ENCODE assay signal across 9 mouse cellular contexts in genomic region chr17:83969407-83969826, GRCm38 (mm10).
DNase-seq lines count a peak whose midpoint lies in the region; ATAC-seq and TF ChIP-seq lines count a peak whose summit lies in the region.
"Had no signal": no experiment of that assay in that cellular context is flagged by ENCODE, and none has a peak within 500 bp of the region (broad histone marks: within the 10 kb centered on the region; RNA-seq: fewer than 3 reads in every experiment).

No protein-coding gene starts in this region.

- no peak overlapping the region for H3K4me3 ChIP-seq in heart, embryonic 15.5 days
- no peak overlapping the region for H3K4me3 ChIP-seq in heart, embryonic 11.5 days (ENCODE audit: low read depth, low read length)
- H3K4me3 ChIP-seq in embryonic facial prominence, embryonic 15.5 days (replicated peaks) = no peak overlapping the region
- no peak overlapping the region for H3K4me3 ChIP-seq in liver, postnatal 0 days (ENCODE audit: low read depth, low read length)
- H3K4me3 ChIP-seq: myocyte had no signal

- TF ChIP-seq EP300 in liver, postnatal 0 days (IDR thresholded peaks at IDR 0.05; ENCODE audit: low read depth) = peak; percentile 12

- 60% methylated on average over 7 of the region's 7 CpGs for whole genome bisulfite sequencing in heart, embryonic 15.5 days
- 58% methylated on average over 7 of the region's 7 CpGs for WGBS in heart, embryonic 11.5 days (ENCODE audit: insufficient replicate concordance)
- 38% methylated on average over 7 of the region's 7 CpGs for WGBS in embryonic facial prominence, embryonic 15.5 days
- 49% methylated on average over 7 of the region's 7 CpGs for WGBS in liver, postnatal 0 days (ENCODE audit: insufficient replicate concordance)

- TF ChIP-seq CTCF in liver, postnatal 0 days (IDR thresholded peaks at IDR 0.05; ENCODE audit: low read depth) = no peak

- H3K9me3 ChIP-seq in heart, embryonic 15.5 days (replicated peaks) = 0 out of 2 replicates have a peak, but pooled peaks cover 2% of the 10 kb centered on the region
- no peaks in the 10 kb centered on the region for H3K9me3 ChIP-seq in heart, embryonic 11.5 days (replicated peaks; ENCODE audit: control insufficient read depth, low read length)
- no peaks in the 10 kb centered on the region for H3K9me3 ChIP-seq in embryonic facial prominence, embryonic 15.5 days (replicated peaks)
- H3K9me3 ChIP-seq in liver, postnatal 0 days (ENCODE audit: low read length) = no peaks in the 10 kb centered on the region

- peak; percentile 89 for DNase-seq in cerebellum, adult 11-12 months
- DNase-seq in liver, postnatal 0 days = no peak
- no peak for DNase-seq in thymus, postnatal 25 days
- DNase-seq in left cerebral cortex, adult 18-20 months (ENCODE audit: low spot score in 2 of 2) = no peak
- no peak for DNase-seq in spleen, postnatal 4 days (ENCODE audit: low spot score in 2 of 2)

- no peak for ATAC-seq in heart, embryonic 15.5 days (replicated peaks; ENCODE audit: insufficient number of reproducible peaks, insufficient read depth, low FRiP score, low read depth)
- ATAC-seq in heart, embryonic 11.5 days (replicated peaks; ENCODE audit: insufficient number of reproducible peaks, low FRiP score, low TSS enrichment) = no peak
- ATAC-seq in embryonic facial prominence, embryonic 15.5 days (ENCODE audit: insufficient number of reproducible peaks, low FRiP score, low TSS enrichment, low read depth) = no peak
- ATAC-seq in liver, postnatal 0 days = peak; percentile 19; the same call in 1 of the 2 replicates

- no peak overlapping the region for H3K4me2 ChIP-seq in heart, embryonic 15.5 days
- H3K4me2 ChIP-seq in heart, embryonic 11.5 days = no peak overlapping the region
- no peak overlapping the region for H3K4me2 ChIP-seq in embryonic facial prominence, embryonic 15.5 days (replicated peaks)
- no peak overlapping the region for H3K4me2 ChIP-seq in liver, postnatal 0 days (ENCODE audit: low read depth, low read length)

- H3K27ac ChIP-seq in heart, embryonic 15.5 days = peak overlapping the region; percentile 60
- no peak overlapping the region for H3K27ac ChIP-seq in heart, embryonic 11.5 days (ENCODE audit: low read depth, low read length)
- H3K27ac ChIP-seq in embryonic facial prominence, embryonic 15.5 days (replicated peaks) = peak overlapping the region; percentile 69; the same call in 1 of the 2 replicates
- H3K27ac ChIP-seq in liver, postnatal 0 days (ENCODE audit: low read depth) = peak overlapping the region; percentile 44; the same call in 1 of the 2 replicates

- H3K4me1 ChIP-seq in heart, embryonic 15.5 days (replicated peaks) = peaks cover 14% of the 10 kb centered on the region
- peaks cover 12% of the 10 kb centered on the region for H3K4me1 ChIP-seq in heart, embryonic 11.5 days (ENCODE audit: control insufficient read depth, insufficient read depth, low read length)
- H3K4me1 ChIP-seq in embryonic facial prominence, embryonic 15.5 days = peaks cover 26% of the 10 kb centered on the region
- H3K4me1 ChIP-seq in liver, postnatal 0 days (ENCODE audit: insufficient read depth) = no peaks in the 10 kb centered on the region; the same call in 1 of the 2 replicates

- H3K9ac ChIP-seq in heart, embryonic 15.5 days = no peak overlapping the region
- H3K9ac ChIP-seq in heart, embryonic 11.5 days (ENCODE audit: low read depth, low read length) = no peak overlapping the region
- H3K9ac ChIP-seq in embryonic facial prominence, embryonic 15.5 days = no peak overlapping the region
- no peak overlapping the region for H3K9ac ChIP-seq in liver, postnatal 0 days (replicated peaks)

- no peaks in the 10 kb centered on the region for H3K27me3 ChIP-seq in heart, embryonic 15.5 days
- H3K27me3 ChIP-seq in heart, embryonic 11.5 days (ENCODE audit: control insufficient read depth, insufficient read depth, low read length) = no peaks in the 10 kb centered on the region
- no peaks in the 10 kb centered on the region for H3K27me3 ChIP-seq in embryonic facial prominence, embryonic 15.5 days
- H3K27me3 ChIP-seq in liver, postnatal 0 days (ENCODE audit: insufficient read depth, low read length) = no peaks in the 10 kb centered on the region

- H3K36me3 ChIP-seq in heart, embryonic 15.5 days = no peaks in the 10 kb centered on the region
- no peaks in the 10 kb centered on the region for H3K36me3 ChIP-seq in heart, embryonic 11.5 days (ENCODE audit: control insufficient read depth, insufficient read depth, low read length)
- no peaks in the 10 kb centered on the region for H3K36me3 ChIP-seq in embryonic facial prominence, embryonic 15.5 days
- H3K36me3 ChIP-seq in liver, postnatal 0 days (replicated peaks; ENCODE audit: insufficient read depth, low read length) = no peaks in the 10 kb centered on the region
